Mouse (Mus musculus): ENCODE results near the gene Ppp5c.

Gene Ppp5c

DNA sequence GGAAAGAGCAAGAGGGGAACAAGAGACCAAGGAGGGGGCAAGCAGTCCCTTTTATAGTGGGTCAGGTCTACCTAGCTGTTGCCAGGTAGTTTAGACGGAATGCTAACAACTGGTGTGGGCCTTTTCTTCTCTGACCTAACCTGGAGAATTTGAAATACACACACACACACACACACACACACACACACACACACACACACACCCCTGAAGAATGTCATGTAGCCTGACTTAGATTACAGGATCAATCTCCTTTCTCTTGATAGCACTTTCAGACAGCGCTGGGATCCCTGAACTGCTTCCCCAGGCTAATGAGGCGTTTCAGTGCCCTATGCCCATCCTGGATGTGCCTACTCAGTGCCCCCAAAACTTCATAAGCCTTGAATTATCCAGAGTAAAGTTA lies 49.1 kb downstream of the Ppp5c start:
- no peak for DNase-seq

DNA sequence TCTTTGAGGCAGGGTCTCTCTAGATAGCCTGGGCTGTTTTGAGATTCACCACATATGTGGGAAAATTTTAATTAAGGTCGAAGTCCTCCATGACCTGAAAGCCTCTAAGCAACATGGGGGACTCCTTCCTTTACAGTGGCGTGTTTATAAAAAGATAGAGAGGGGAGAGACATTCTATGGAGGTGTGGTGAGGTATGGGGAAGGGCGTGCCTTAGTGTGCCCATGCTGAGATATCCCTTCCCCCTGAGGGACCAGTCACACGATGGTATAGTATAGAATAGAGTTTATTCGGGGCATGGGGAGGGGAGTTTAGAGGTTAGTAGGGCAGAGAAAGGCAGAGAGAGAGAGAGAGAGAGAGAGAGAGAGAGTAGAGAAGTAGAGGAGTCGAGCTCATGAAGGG lies 49.6 kb downstream of the Ppp5c start:
- DNase-seq, result no peak

- DNase-seq, result no peak
Observed at GRCm38 (mm10) chr7:16976298-16976697, 51.4 kb downstream of the Ppp5c start.

- no peak for DNase-seq
Observed at GRCm38 (mm10) chr7:16974018-16974417, 53.7 kb downstream of the Ppp5c start.

- DNase-seq, result no peak
Observed at GRCm38 (mm10) chr7:16971160-16971559, 56.6 kb downstream of the Ppp5c start.

- DNase-seq, result no peak
Observed at GRCm38 (mm10) chr7:16968414-16968813, 59.3 kb downstream of the Ppp5c start.

DNA sequence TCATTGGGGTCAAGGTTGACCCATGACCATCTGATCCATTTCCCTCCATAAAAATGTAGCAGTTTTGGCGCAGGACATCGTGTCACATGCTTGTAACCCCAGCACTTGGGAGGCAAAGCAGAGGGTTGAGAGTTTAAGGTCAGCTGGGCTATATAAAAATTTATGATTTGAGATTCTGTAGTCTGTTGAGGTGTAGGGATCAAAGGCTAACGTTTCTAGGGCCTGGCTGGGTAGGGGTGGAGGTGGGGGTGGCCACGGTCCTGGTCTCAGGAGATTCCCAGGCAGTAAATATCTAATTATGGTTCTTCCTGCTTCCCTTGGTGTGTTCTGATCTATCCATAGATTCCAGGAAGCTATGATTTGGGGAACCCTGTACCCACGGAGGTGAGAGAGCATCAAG lies 66.0 kb downstream of the Ppp5c start:
- no peak for DNase-seq

GRCm38 (mm10) chr7:16959539-16960187 lies 68.1 kb downstream of the Ppp5c start, which contains the start of gene Pnmal1:
Pnmal1 (plus strand) TSS chr7:16959679.
- DNase-seq, result peak; percentile 40

GRCm38 (mm10) chr7:16956410-16957265 lies 71.1 kb downstream of the Ppp5c start:
- DNase-seq, result no peak

DNA sequence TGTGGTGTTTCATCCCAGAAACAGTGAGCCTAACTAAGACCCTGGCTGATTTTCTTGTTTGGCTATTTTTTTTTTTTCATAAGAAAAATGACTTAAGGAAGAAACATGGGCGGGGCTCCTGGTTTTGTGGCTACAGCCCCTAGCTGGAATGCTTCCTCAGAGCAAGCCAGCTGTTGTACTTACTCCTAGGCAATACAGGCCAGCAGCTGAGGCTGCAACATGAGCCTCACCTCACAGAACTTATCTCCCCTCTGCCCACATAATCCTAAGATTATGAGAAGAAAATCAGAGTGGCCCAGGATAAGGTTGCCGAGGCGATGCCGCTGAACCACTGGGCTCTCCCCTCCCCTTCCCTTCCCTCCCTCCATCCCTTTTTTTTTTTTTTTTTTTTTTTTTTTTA lies 72.0 kb downstream of the Ppp5c start:
- DNase-seq, result no peak
